Mouse (Mus musculus): ENCODE measurements around the gene Aff3. TPM values are rescaled to one million over a fixed set of nuclear protein-coding genes. Genes with fewer than 3 reads are reported as not detected.
A peak's percentile ranks its signal among the peaks of the same experiment; 100 is the strongest.

The Aff3 gene
- polyA plus RNA-seq, 1 experiment from 2014 or later: 13.8 TPM

- H3K9me3 ChIP-seq (ENCODE audit: control insufficient read depth, low read length): no peaks in the 10 kb centered on the region
- H3K4me2 ChIP-seq (ENCODE audit: low read depth, low read length): no peak overlapping the region
- H3K4me3 ChIP-seq (ENCODE audit: low read depth, low read length): no peak overlapping the region
- H3K9ac ChIP-seq (ENCODE audit: low read depth, low read length): no peak overlapping the region
- ATAC-seq (ENCODE audit: low read depth): no peak
- 88% methylated on average over 2 of the region's 2 CpGs for WGBS
- peaks cover 20% of the 10 kb centered on the region for H3K4me1 ChIP-seq (ENCODE audit: control insufficient read depth, insufficient read depth, low read length)
- no peak for DNase-seq (ENCODE audit: low spot score)
- H3K27me3 ChIP-seq (replicated peaks; ENCODE audit: control insufficient read depth, insufficient read depth, low read length): no peaks in the 10 kb centered on the region
- H3K27ac ChIP-seq (replicated peaks; ENCODE audit: low read depth, low read length): no peak overlapping the region
- no peaks in the 10 kb centered on the region for H3K36me3 ChIP-seq (ENCODE audit: control insufficient read depth, insufficient read depth, low read length)
These were observed 217.2 kb downstream of the Aff3 start for GRCm38 (mm10) chr1:38447581-38447980.

GRCm38 (mm10) chr1:38446152-38446820, 218.5 kb downstream of the Aff3 start:
- DNase-seq (ENCODE audit: low spot score): no peak
- 81% methylated on average over 12 of the region's 12 CpGs for WGBS

GRCm38 (mm10) chr1:38442887-38443286, 221.9 kb downstream of the Aff3 start:
- DNase-seq (ENCODE audit: low spot score) (no peak), ATAC-seq (ENCODE audit: low read depth) (no peak)
- Histone ChIP-seq H3K4me1 (ENCODE audit: control insufficient read depth, insufficient read depth, low read length) (peaks cover 16% of the 10 kb centered on the region), H3K9ac (ENCODE audit: low read depth, low read length) (no peak overlapping the region), H3K4me2 (ENCODE audit: low read depth, low read length) (no peak overlapping the region), H3K36me3 (ENCODE audit: control insufficient read depth, insufficient read depth, low read length) (no peaks in the 10 kb centered on the region), H3K9me3 (ENCODE audit: control insufficient read depth, low read length) (no peaks in the 10 kb centered on the region), H3K4me3 (ENCODE audit: low read depth, low read length) (no peak overlapping the region), H3K27ac (replicated peaks; ENCODE audit: low read depth, low read length) (no peak overlapping the region), H3K27me3 (replicated peaks; ENCODE audit: control insufficient read depth, insufficient read depth, low read length) (no peaks in the 10 kb centered on the region)
- 81% methylated on average over 3 of the region's 3 CpGs for WGBS

More at GRCm38 (mm10) chr1:38446152-38446820, 218.5 kb downstream of the Aff3 start:
- Histone ChIP-seq H3K4me3 (ENCODE audit: low read depth, low read length) (no peak overlapping the region), H3K9me3 (ENCODE audit: control insufficient read depth, low read length) (no peaks in the 10 kb centered on the region), H3K36me3 (ENCODE audit: control insufficient read depth, insufficient read depth, low read length) (no peaks in the 10 kb centered on the region), H3K9ac (ENCODE audit: low read depth, low read length) (no peak overlapping the region), H3K4me2 (ENCODE audit: low read depth, low read length) (no peak overlapping the region), H3K27me3 (replicated peaks; ENCODE audit: control insufficient read depth, insufficient read depth, low read length) (no peaks in the 10 kb centered on the region), H3K4me1 (ENCODE audit: control insufficient read depth, insufficient read depth, low read length) (peaks cover 20% of the 10 kb centered on the region), H3K27ac (replicated peaks; ENCODE audit: low read depth, low read length) (no peak overlapping the region)
- no peak for ATAC-seq (ENCODE audit: low read depth)

- Histone ChIP-seq H3K4me2 (ENCODE audit: low read depth, low read length) (no peak overlapping the region), H3K9ac (ENCODE audit: low read depth, low read length) (no peak overlapping the region), H3K4me1 (ENCODE audit: control insufficient read depth, insufficient read depth, low read length) (peaks cover 20% of the 10 kb centered on the region), H3K4me3 (ENCODE audit: low read depth, low read length) (no peak overlapping the region), H3K9me3 (ENCODE audit: control insufficient read depth, low read length) (no peaks in the 10 kb centered on the region), H3K36me3 (ENCODE audit: control insufficient read depth, insufficient read depth, low read length) (no peaks in the 10 kb centered on the region), H3K27ac (replicated peaks; ENCODE audit: low read depth, low read length) (no peak overlapping the region), H3K27me3 (replicated peaks; ENCODE audit: control insufficient read depth, insufficient read depth, low read length) (no peaks in the 10 kb centered on the region)
- DNase-seq (ENCODE audit: low spot score) (no peak), ATAC-seq (ENCODE audit: low read depth) (no peak)
- WGBS: 71% methylated on average over 9 of the region's 9 CpGs
These were observed 222.3 kb downstream of the Aff3 start for GRCm38 (mm10) chr1:38442479-38442878.

GRCm38 (mm10) chr1:38441800-38442199, 223.0 kb downstream of the Aff3 start:
- no peaks in the 10 kb centered on the region for H3K27me3 ChIP-seq (replicated peaks; ENCODE audit: control insufficient read depth, insufficient read depth, low read length)
- no peak overlapping the region for H3K9ac ChIP-seq (ENCODE audit: low read depth, low read length)
- WGBS: 53% methylated on average over 2 of the region's 2 CpGs
- no peak overlapping the region for H3K4me3 ChIP-seq (ENCODE audit: low read depth, low read length)
- H3K36me3 ChIP-seq (ENCODE audit: control insufficient read depth, insufficient read depth, low read length): no peaks in the 10 kb centered on the region
- H3K4me2 ChIP-seq (ENCODE audit: low read depth, low read length): no peak overlapping the region
- H3K4me1 ChIP-seq (ENCODE audit: control insufficient read depth, insufficient read depth, low read length): peaks cover 20% of the 10 kb centered on the region
- H3K27ac ChIP-seq (replicated peaks; ENCODE audit: low read depth, low read length): no peak overlapping the region
- DNase-seq (ENCODE audit: low spot score): no peak
- H3K9me3 ChIP-seq (ENCODE audit: control insufficient read depth, low read length): no peaks in the 10 kb centered on the region
- ATAC-seq (ENCODE audit: low read depth): no peak

- DNase-seq (ENCODE audit: low spot score): no peak
- ATAC-seq (ENCODE audit: low read depth): no peak
- peaks cover 20% of the 10 kb centered on the region for H3K4me1 ChIP-seq (ENCODE audit: control insufficient read depth, insufficient read depth, low read length)
- no peaks in the 10 kb centered on the region for H3K27me3 ChIP-seq (replicated peaks; ENCODE audit: control insufficient read depth, insufficient read depth, low read length)
- no peaks in the 10 kb centered on the region for H3K36me3 ChIP-seq (ENCODE audit: control insufficient read depth, insufficient read depth, low read length)
- no peak overlapping the region for H3K4me3 ChIP-seq (ENCODE audit: low read depth, low read length)
- 57% methylated on average over 6 of the region's 6 CpGs for WGBS
- H3K9ac ChIP-seq (ENCODE audit: low read depth, low read length): no peak overlapping the region
- H3K27ac ChIP-seq (replicated peaks; ENCODE audit: low read depth, low read length): no peak overlapping the region
- H3K9me3 ChIP-seq (ENCODE audit: control insufficient read depth, low read length): no peaks in the 10 kb centered on the region
- no peak overlapping the region for H3K4me2 ChIP-seq (ENCODE audit: low read depth, low read length)
These were observed 224.3 kb downstream of the Aff3 start for GRCm38 (mm10) chr1:38440471-38440815.

- Histone ChIP-seq H3K27ac (replicated peaks; ENCODE audit: low read depth, low read length) (no peak overlapping the region), H3K4me1 (ENCODE audit: control insufficient read depth, insufficient read depth, low read length) (peaks cover 20% of the 10 kb centered on the region), H3K27me3 (replicated peaks; ENCODE audit: control insufficient read depth, insufficient read depth, low read length) (no peaks in the 10 kb centered on the region), H3K4me3 (ENCODE audit: low read depth, low read length) (no peak overlapping the region), H3K4me2 (ENCODE audit: low read depth, low read length) (no peak overlapping the region), H3K36me3 (ENCODE audit: control insufficient read depth, insufficient read depth, low read length) (no peaks in the 10 kb centered on the region), H3K9ac (ENCODE audit: low read depth, low read length) (no peak overlapping the region), H3K9me3 (ENCODE audit: control insufficient read depth, low read length) (no peaks in the 10 kb centered on the region)
- ATAC-seq (ENCODE audit: low read depth): peak; percentile 41; the same call in 1 of the 2 replicates
- 53% methylated on average over 4 of the region's 4 CpGs for WGBS
- peak; percentile 41 for DNase-seq (ENCODE audit: low spot score)
These were observed 224.8 kb downstream of the Aff3 start for GRCm38 (mm10) chr1:38439751-38440470.

- peaks cover 20% of the 10 kb centered on the region for H3K4me1 ChIP-seq (ENCODE audit: control insufficient read depth, insufficient read depth, low read length)
- H3K9ac ChIP-seq (ENCODE audit: low read depth, low read length): no peak overlapping the region
- no peak overlapping the region for H3K4me3 ChIP-seq (ENCODE audit: low read depth, low read length)
- H3K9me3 ChIP-seq (ENCODE audit: control insufficient read depth, low read length): no peaks in the 10 kb centered on the region
- no peak overlapping the region for H3K27ac ChIP-seq (replicated peaks; ENCODE audit: low read depth, low read length)
- DNase-seq (ENCODE audit: low spot score) (no peak), ATAC-seq (ENCODE audit: low read depth) (no peak)
- H3K4me2 ChIP-seq (ENCODE audit: low read depth, low read length): no peak overlapping the region
- H3K36me3 ChIP-seq (ENCODE audit: control insufficient read depth, insufficient read depth, low read length): no peaks in the 10 kb centered on the region
- no peaks in the 10 kb centered on the region for H3K27me3 ChIP-seq (replicated peaks; ENCODE audit: control insufficient read depth, insufficient read depth, low read length)
- 40% methylated on average over 4 of the region's 4 CpGs for WGBS
These were observed 226.3 kb downstream of the Aff3 start for GRCm38 (mm10) chr1:38438447-38438846.

GRCm38 (mm10) chr1:38437671-38438070, 227.1 kb downstream of the Aff3 start:
- Histone ChIP-seq H3K9ac (ENCODE audit: low read depth, low read length) (no peak overlapping the region), H3K27me3 (replicated peaks; ENCODE audit: control insufficient read depth, insufficient read depth, low read length) (no peaks in the 10 kb centered on the region), H3K36me3 (ENCODE audit: control insufficient read depth, insufficient read depth, low read length) (no peaks in the 10 kb centered on the region), H3K4me1 (ENCODE audit: control insufficient read depth, insufficient read depth, low read length) (peaks cover 20% of the 10 kb centered on the region), H3K4me2 (ENCODE audit: low read depth, low read length) (no peak overlapping the region), H3K9me3 (ENCODE audit: control insufficient read depth, low read length) (no peaks in the 10 kb centered on the region), H3K4me3 (ENCODE audit: low read depth, low read length) (no peak overlapping the region), H3K27ac (replicated peaks; ENCODE audit: low read depth, low read length) (no peak overlapping the region)
- WGBS: 50% methylated on average over 4 of the region's 4 CpGs
- DNase-seq (ENCODE audit: low spot score) (no peak), ATAC-seq (ENCODE audit: low read depth) (no peak)

Measured in embryonic facial prominence, embryonic 14.5 days (tissue).